Mouse (Mus musculus) cerebellum, adult 2 months (tissue): ENCODE measurements around the gene D430041D05Rik.
"Not testable (repeated sequence)": the region's sequence is repeated elsewhere in the genome, so short reads cannot be mapped to it uniquely, and the experiment has no call there.

Experiments used
- CTCF ChIP-seq: fragments of 200-500 bp; IDR thresholded peaks from 2 replicates; pipeline ENCODE4 v1.5.1; 2011; ENCODE audit warnings: low read depth, mild to moderate bottlenecking, control low read depth, low read length, moderate library complexity, borderline replicate concordance; ENCODE audit not compliant: insufficient read depth
- POLR2A ChIP-seq: fragments of 200-500 bp; IDR thresholded peaks from 2 replicates; pipeline ENCODE4 v1.6.1; 2011; ENCODE audit warnings: low read length, control low read depth, borderline replicate concordance; ENCODE audit not compliant: insufficient read depth

DNA sequence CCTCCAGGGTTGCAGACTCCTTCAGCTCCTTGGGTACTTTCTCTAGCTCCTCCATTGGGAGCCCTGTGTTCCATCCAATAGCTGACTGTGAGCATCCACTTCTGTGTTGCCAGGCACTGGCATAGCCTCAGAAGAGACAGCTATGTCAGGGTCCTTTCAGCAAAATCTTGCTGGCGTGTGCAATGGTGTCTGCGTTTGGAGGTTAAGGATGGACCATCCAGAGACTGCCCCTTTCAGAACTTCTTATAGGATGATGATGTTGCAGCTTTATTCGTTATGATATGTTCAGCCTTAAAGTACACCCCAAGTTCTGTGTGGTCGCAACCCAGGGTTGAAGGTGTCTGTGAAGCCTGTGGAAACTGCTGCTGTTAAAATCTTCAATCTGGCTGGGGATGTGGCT lies 313.4 kb downstream of the D430041D05Rik start:
- not testable (repeated sequence) for TF ChIP-seq CTCF, POLR2A
